Mouse (Mus musculus) lung, postnatal 0 days (tissue): ENCODE data around the gene Nkx2-3. TPM values are rescaled to one million over a fixed set of nuclear protein-coding genes. Genes with fewer than 3 reads are reported as not detected.

Source experiments
- ATAC-seq: fragments of 200-750 bp; cut with Nextera tagmentation; 2 replicates; pipeline ENCODE4 v1.8.0; 2017; ENCODE audit warnings: moderate library complexity
- DNase-seq: peaks from one replicate; pipeline ENCODE4 v3.0.0-alpha.2; 2016; ENCODE audit warnings: low spot score
- H3K27ac ChIP-seq: fragments of 300-500 bp; sonication (generic); 2 replicates; pipeline ENCODE4 v1.5.1; 2014; ENCODE audit warnings: antibody characterized with exemption, mild to moderate bottlenecking, low read length, mixed read lengths
- H3K27me3 ChIP-seq: fragments of 300-500 bp; sonication (generic); replicated peaks from 2 replicates; pipeline ENCODE4 v1.6.1; 2014; ENCODE audit warnings: low read length, mixed read lengths; ENCODE audit not compliant: insufficient read depth
- H3K36me3 ChIP-seq: fragments of 300-500 bp; sonication (generic); 2 replicates; pipeline ENCODE4 v1.6.1; 2014; ENCODE audit warnings: low read length, mixed read lengths; ENCODE audit not compliant: insufficient read depth
- H3K4me1 ChIP-seq: fragments of 300-500 bp; sonication (generic); 2 replicates; pipeline ENCODE4 v1.6.1; 2014; ENCODE audit warnings: antibody characterized with exemption, low read depth, low read length, mixed read lengths; ENCODE audit not compliant: insufficient read depth
- H3K4me2 ChIP-seq: fragments of 300-500 bp; sonication (generic); replicated peaks from 2 replicates; pipeline ENCODE4 v1.6.1; 2014; ENCODE audit warnings: low read depth, mild to moderate bottlenecking, low read length, moderate library complexity, mixed read lengths
- H3K4me3 ChIP-seq: fragments of 300-500 bp; sonication (generic); 2 replicates; pipeline ENCODE4 v1.5.1; 2014; ENCODE audit warnings: low read depth, low read length
- H3K9ac ChIP-seq: fragments of 300-500 bp; sonication (generic); replicated peaks from 2 replicates; pipeline ENCODE4 v1.6.1; 2014; ENCODE audit warnings: low read depth, mild to moderate bottlenecking
- H3K9me3 ChIP-seq: fragments of 300-500 bp; sonication (generic); 2 replicates; pipeline ENCODE4 v1.6.1; 2016; ENCODE audit warnings: low read length, mixed read lengths
- CTCF ChIP-seq: IDR thresholded peaks from 2 replicates; pipeline ENCODE4 v1.5.1; 2016; ENCODE audit warnings: antibody characterized with exemption, mild to moderate bottlenecking
- EP300 ChIP-seq: IDR thresholded peaks from 2 replicates; pipeline ENCODE4 v1.6.1; 2016; ENCODE audit warnings: antibody characterized with exemption, mild to moderate bottlenecking, control low read depth
- WGBS: fragments of 180-500 bp; shearing (Covaris S2); extraction: QIAGEN DNeasy Blood & Tissue Kit; methylation state at CpG from one replicate; pipeline ENCODE4 v1.1.7; 2014; 5-methylcytosine and 5-hydroxymethylcytosine counted together
- polyA plus RNA-seq: library from polyadenylated mRNA; unstranded; fragments of >200 nt; fragmentation: Nextera tagmentation; extraction: Ambion mirVana; gene quantifications from 2 replicates; pipeline ENCODE4 v1.2.1, GENCODE M21; 2015

Nkx2-3 gene
- polyA plus RNA-seq, 1 experiment from 2014 or later, result not detected

DNA sequence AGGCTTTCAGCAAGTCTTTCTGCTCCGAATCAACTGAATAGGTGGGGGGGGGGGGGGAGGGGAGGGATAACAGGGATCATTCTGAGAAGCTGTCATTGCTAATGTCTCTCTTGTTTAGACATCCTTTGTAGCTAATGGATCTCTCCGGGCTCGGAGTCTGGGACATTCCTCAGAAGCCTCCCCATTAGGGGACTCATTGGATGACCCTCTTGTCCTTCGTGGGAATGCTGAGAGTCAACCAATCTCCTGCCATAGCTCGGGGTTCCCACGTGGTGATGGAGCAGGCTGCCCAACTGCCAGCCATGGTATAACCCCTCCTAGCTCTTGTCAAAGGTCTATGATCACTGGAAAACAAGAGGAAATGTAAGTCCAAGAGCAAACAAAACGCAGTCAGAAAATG lies 34.7 kb downstream of the Nkx2-3 start:
- WGBS, result 32% methylated on average over 7 of the region's 7 CpGs

GRCm38 (mm10) chr19:43647261-43647660 lies 35.1 kb downstream of the Nkx2-3 start:
- Histone ChIP-seq H3K9me3 (no peaks in the 10 kb centered on the region), H3K36me3 (no peaks in the 10 kb centered on the region), H3K27me3 (no peaks in the 10 kb centered on the region), H3K27ac (no peak overlapping the region), H3K4me1 (no peaks in the 10 kb centered on the region), H3K4me2 (no peak overlapping the region), H3K9ac (no peak overlapping the region), H3K4me3 (no peak overlapping the region)
- TF ChIP-seq EP300 (no peak), CTCF (no peak)
- DNase-seq (no peak), ATAC-seq (no peak)
- 76% methylated on average over 9 of the region's 9 CpGs for WGBS

More for the DNA sequence above, 34.7 kb downstream of the Nkx2-3 start:
- Histone ChIP-seq H3K27ac (no peak overlapping the region), H3K4me3 (no peak overlapping the region), H3K4me1 (no peaks in the 10 kb centered on the region), H3K9ac (no peak overlapping the region), H3K4me2 (no peak overlapping the region), H3K36me3 (no peaks in the 10 kb centered on the region), H3K27me3 (no peaks in the 10 kb centered on the region), H3K9me3 (no peaks in the 10 kb centered on the region)
- TF ChIP-seq CTCF, result no peak
- TF ChIP-seq EP300, result no peak
- ATAC-seq (no peak), DNase-seq (no peak)

DNA sequence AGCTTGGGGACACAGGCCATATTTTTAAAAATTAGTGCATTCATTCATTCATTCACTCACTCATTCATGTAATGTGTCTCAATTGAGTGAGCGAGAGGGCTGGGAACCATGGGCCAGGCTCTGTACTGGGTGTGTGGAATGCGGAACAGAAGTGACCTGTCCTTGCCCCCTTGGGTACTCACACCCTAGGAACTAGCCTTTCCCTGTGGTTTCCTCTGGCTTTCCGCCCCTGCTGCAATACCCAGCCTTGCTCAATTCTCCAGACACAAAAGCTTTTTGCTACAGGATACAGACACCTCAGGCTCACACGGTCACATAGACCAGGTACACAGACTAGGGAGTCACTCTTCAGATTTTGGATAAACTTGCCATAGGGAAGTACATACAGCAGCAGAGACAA lies 36.2 kb downstream of the Nkx2-3 start:
- Histone ChIP-seq H3K4me3 (no peak overlapping the region), H3K4me1 (no peaks in the 10 kb centered on the region), H3K36me3 (no peaks in the 10 kb centered on the region), H3K27me3 (no peaks in the 10 kb centered on the region), H3K9ac (no peak overlapping the region), H3K4me2 (no peak overlapping the region), H3K9me3 (no peaks in the 10 kb centered on the region), H3K27ac (no peak overlapping the region)
- peak; percentile 51 for DNase-seq
- ATAC-seq, result peak; percentile 40; the same call in 1 of the 2 replicates
- TF ChIP-seq CTCF, result no peak
- TF ChIP-seq EP300, result no peak
- 79% methylated on average over 4 of the region's 4 CpGs for WGBS

- Histone ChIP-seq H3K4me2 (no peak overlapping the region), H3K4me1 (no peaks in the 10 kb centered on the region), H3K36me3 (no peaks in the 10 kb centered on the region), H3K27me3 (no peaks in the 10 kb centered on the region), H3K4me3 (no peak overlapping the region), H3K9me3 (no peaks in the 10 kb centered on the region), H3K27ac (no peak overlapping the region), H3K9ac (no peak overlapping the region)
- TF ChIP-seq CTCF (no peak), EP300 (no peak)
- DNase-seq (no peak), ATAC-seq (no peak)
- 44% methylated on average over 8 of the region's 8 CpGs for WGBS
Observed at GRCm38 (mm10) chr19:43651241-43651785, 39.2 kb downstream of the Nkx2-3 start.

- DNase-seq (peak; percentile 88), ATAC-seq (no peak)
- Histone ChIP-seq H3K27me3 (no peaks in the 10 kb centered on the region), H3K9ac (no peak overlapping the region), H3K4me1 (no peaks in the 10 kb centered on the region), H3K36me3 (no peaks in the 10 kb centered on the region), H3K4me2 (no peak overlapping the region), H3K4me3 (no peak overlapping the region), H3K9me3 (no peaks in the 10 kb centered on the region), H3K27ac (no peak overlapping the region)
- no peak for TF ChIP-seq EP300
- peak; percentile 92 for TF ChIP-seq CTCF
- 38% methylated on average over 11 of the region's 11 CpGs for WGBS
Observed at GRCm38 (mm10) chr19:43655735-43656492, 43.8 kb downstream of the Nkx2-3 start.

DNA sequence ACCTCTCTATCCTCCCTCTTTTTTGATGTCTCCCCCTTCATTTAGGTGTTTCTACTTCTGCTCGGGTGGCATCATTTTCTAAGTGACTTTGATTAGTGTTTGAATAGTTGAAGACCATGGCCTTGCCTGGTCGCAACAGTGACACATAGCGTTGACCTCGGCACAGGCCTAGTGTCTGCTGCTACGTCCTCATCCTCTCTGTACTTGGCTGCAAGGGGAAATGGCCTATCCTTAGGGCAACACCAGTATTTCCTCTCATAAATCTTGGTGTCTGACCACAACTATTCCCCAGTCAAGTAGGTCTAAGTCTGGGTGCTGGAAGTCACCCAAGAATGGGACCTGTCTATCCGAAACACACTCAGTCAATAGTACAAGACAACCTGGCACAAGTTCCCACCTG lies 47.5 kb downstream of the Nkx2-3 start:
- Histone ChIP-seq H3K9ac (no peak overlapping the region), H3K4me2 (no peak overlapping the region), H3K9me3 (no peaks in the 10 kb centered on the region), H3K4me1 (no peaks in the 10 kb centered on the region), H3K36me3 (peaks cover 7% of the 10 kb centered on the region; the same call in 1 of the 2 replicates), H3K27me3 (no peaks in the 10 kb centered on the region), H3K27ac (no peak overlapping the region), H3K4me3 (no peak overlapping the region)
- DNase-seq (no peak), ATAC-seq (no peak)
- WGBS, result 57% methylated on average over 6 of the region's 6 CpGs
- no peak for TF ChIP-seq EP300
- TF ChIP-seq CTCF, result no peak
